Mouse (Mus musculus) stomach, postnatal 0 days (tissue): Measurements from ENCODE around the gene Rap1gap2. TPM values are rescaled to one million over a fixed set of nuclear protein-coding genes. Genes with fewer than 3 reads are reported as not detected.

ENCODE experiments used
- ATAC-seq: fragments of 200-750 bp; cut with Nextera tagmentation; 2 replicates; pipeline ENCODE4 v1.8.0; 2017; ENCODE audit not compliant: low FRiP score, low TSS enrichment
- DNase-seq: peaks from one replicate; pipeline ENCODE4 v3.0.0-alpha.2; 2016; ENCODE audit warnings: low spot score
- H3K27ac ChIP-seq: fragments of 300-500 bp; sonication (generic); replicated peaks from 2 replicates; pipeline ENCODE4 v1.5.1; 2014; ENCODE audit warnings: mild to moderate bottlenecking, control low read depth
- H3K27me3 ChIP-seq: fragments of 300-500 bp; sonication (generic); 2 replicates; pipeline ENCODE4 v1.6.1; 2014; ENCODE audit warnings: low read length; ENCODE audit not compliant: control insufficient read depth, insufficient read depth
- H3K36me3 ChIP-seq: fragments of 300-500 bp; sonication (generic); 2 replicates; pipeline ENCODE4 v1.6.1; 2014; ENCODE audit warnings: low read length, mixed read lengths; ENCODE audit not compliant: control insufficient read depth, insufficient read depth
- H3K4me1 ChIP-seq: fragments of 300-500 bp; sonication (generic); replicated peaks from 2 replicates; pipeline ENCODE4 v1.6.1; 2014; ENCODE audit warnings: antibody characterized with exemption; ENCODE audit not compliant: control insufficient read depth, insufficient read depth
- H3K4me2 ChIP-seq: fragments of 300-500 bp; sonication (generic); replicated peaks from 2 replicates; pipeline ENCODE4 v1.6.1; 2014; ENCODE audit warnings: low read depth, mild to moderate bottlenecking, control low read depth, moderate library complexity
- H3K4me3 ChIP-seq: fragments of 300-500 bp; sonication (generic); 2 replicates; pipeline ENCODE4 v1.5.1; 2014; ENCODE audit warnings: low read depth, low read length, control low read depth
- H3K9ac ChIP-seq: fragments of 300-500 bp; sonication (generic); 2 replicates; pipeline ENCODE4 v1.6.1; 2014; ENCODE audit warnings: mild to moderate bottlenecking, low read length, control low read depth, mixed read lengths
- H3K9me3 ChIP-seq: fragments of 300-500 bp; sonication (generic); 2 replicates; pipeline ENCODE4 v1.6.1; 2016; ENCODE audit warnings: low read length; ENCODE audit not compliant: control insufficient read depth
- CTCF ChIP-seq: IDR thresholded peaks from 2 replicates; pipeline ENCODE4 v1.5.1; 2016; ENCODE audit warnings: antibody characterized with exemption, low read depth, mild to moderate bottlenecking, moderate library complexity
- EP300 ChIP-seq: optimal IDR thresholded peaks from 2 replicates; pipeline ENCODE3; 2016; ENCODE audit warnings: antibody characterized with exemption
- WGBS: fragments of 180-500 bp; shearing (Covaris S2); extraction: QIAGEN DNeasy Blood & Tissue Kit; methylation state at CpG from one replicate; pipeline ENCODE4 v1.1.7; 2014; 5-methylcytosine and 5-hydroxymethylcytosine counted together
- polyA plus RNA-seq: library from polyadenylated mRNA; unstranded; fragments of >200 nt; fragmentation: Nextera tagmentation; extraction: Ambion mirVana; gene quantifications from 2 replicates; pipeline ENCODE4 v1.2.1, GENCODE M21; 2015

The Rap1gap2 gene
- polyA plus RNA-seq, 1 experiment from 2014 or later = 7.6 TPM

DNA sequence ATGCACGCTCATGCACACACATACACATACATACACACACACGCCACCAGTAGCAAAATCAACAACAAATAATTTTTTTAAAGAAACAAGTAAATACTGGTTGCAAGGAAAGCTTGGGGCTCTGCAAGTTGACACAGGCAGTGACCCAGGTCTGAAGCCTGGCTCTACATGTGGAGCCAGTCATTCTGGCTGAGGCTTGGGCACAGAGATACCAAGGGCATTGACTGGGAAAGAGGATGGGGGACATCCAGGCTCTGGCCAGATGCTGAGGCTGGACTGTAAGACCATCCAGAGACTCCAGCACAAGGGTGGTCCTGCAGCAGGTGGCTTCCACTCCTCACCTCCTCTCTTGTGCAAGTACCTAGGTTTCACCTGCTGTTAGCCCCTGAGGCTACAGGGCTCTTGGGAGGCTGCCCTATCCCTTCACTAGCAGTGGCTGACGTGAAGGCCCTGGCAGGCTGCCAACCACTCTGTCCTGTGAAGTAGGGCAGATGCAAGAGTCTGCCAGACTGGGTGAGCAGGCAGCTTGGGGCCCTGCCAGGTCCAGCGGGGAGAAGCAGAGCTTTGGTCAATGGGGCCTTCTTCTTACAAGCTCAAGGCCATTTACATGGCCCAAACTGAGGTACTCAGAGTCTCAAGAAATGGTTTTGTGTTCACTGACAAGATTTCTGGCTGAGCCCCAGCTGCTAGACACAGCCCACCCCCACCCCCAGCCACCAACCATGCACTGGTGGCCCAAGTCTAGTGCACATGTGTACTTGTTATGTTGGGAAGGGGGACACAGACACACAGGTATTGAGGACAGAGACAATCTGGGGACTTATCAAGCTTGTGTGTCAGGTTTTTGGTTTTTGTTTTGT lies 201.9 kb downstream of the Rap1gap2 start:
- peak overlapping the region; percentile 67; the same call in 1 of the 2 replicates for H3K27ac ChIP-seq
- no peaks in the 10 kb centered on the region for H3K36me3 ChIP-seq
- no peaks in the 10 kb centered on the region for H3K27me3 ChIP-seq
- no peaks in the 10 kb centered on the region for H3K9me3 ChIP-seq
- 40% methylated on average over 4 of the region's 4 CpGs for WGBS
- ATAC-seq (peak; percentile 84), DNase-seq (peak; percentile 94)
- TF ChIP-seq CTCF (no peak), EP300 (no peak)
- H3K4me1 ChIP-seq = peaks cover 7% of the 10 kb centered on the region
- H3K9ac ChIP-seq = no peak overlapping the region
- no peak overlapping the region for H3K4me3 ChIP-seq
- no peak overlapping the region for H3K4me2 ChIP-seq

DNA sequence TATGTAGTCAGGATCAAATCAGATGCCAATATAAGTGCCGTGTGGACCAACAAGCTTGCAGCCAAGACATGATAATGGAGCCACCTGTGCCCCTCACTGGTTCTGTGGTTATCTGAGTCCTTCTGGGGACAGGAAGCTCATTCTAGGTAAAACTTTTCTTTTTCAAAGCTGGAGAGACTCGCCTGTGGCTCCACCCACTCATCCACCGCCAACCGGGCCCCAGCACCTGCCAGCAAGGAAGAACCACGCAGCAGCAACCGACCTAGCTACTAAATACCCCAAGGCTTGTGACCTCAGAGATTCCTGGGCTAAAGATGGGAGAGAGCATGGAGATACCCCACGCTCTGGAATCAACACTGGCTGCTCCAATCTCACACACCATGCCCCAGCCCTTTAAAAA lies 205.5 kb downstream of the Rap1gap2 start:
- Histone ChIP-seq H3K9me3 (no peaks in the 10 kb centered on the region), H3K4me2 (no peak overlapping the region), H3K36me3 (no peaks in the 10 kb centered on the region), H3K4me1 (peaks cover 7% of the 10 kb centered on the region), H3K9ac (no peak overlapping the region), H3K4me3 (no peak overlapping the region), H3K27me3 (no peaks in the 10 kb centered on the region), H3K27ac (no peak overlapping the region)
- TF ChIP-seq CTCF = no peak
- DNase-seq (no peak), ATAC-seq (no peak)
- WGBS = 72% methylated on average over 7 of the region's 7 CpGs

DNA sequence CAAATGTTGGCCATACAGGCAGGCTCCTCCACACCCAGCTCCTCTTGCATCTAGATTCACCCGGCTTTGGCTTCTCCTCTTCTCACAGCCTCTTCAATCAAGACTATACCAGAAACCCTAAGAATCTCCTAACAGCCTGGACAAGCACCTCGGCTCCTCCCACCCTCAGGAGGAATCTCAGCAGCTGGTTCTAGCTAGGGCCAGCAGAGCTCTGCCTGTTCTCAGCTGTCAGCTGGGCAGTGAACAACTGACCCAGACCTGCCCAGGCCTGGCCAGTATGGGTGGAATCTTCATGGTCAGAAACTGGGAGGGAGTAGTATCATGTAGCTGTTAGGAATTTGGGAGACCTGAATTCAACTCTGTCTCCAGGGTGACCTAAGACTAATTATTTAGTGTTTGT lies 206.5 kb downstream of the Rap1gap2 start:
- H3K4me3 ChIP-seq = no peak overlapping the region
- H3K27me3 ChIP-seq = no peaks in the 10 kb centered on the region
- no peaks in the 10 kb centered on the region for H3K9me3 ChIP-seq
- DNase-seq = no peak
- WGBS = 46% methylated on average over 2 of the region's 2 CpGs
- no peaks in the 10 kb centered on the region for H3K36me3 ChIP-seq
- H3K27ac ChIP-seq = no peak overlapping the region
- H3K4me2 ChIP-seq = no peak overlapping the region
- H3K4me1 ChIP-seq = peaks cover 2% of the 10 kb centered on the region; the same call in 1 of the 2 replicates
- ATAC-seq = no peak
- no peak overlapping the region for H3K9ac ChIP-seq
- TF ChIP-seq EP300 (no peak), CTCF (no peak)

DNA sequence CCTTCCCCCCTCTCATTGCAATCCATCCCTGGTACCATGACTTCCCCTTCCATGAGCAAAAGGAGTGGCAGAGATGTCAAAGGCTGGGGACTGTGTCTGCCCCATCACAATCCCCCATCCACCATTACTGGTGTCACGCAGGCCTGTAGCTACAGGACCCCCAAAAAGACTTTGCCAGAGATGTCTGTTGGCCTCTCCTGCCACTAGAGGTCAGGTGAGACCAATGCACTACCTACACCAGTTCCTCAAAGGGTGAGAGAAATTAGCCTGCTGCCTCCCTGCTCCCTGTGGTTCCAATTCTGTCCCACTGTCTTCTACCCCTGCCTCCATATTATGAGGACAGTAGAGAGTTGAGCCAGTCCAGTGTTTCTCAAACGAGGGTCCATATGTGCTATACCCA lies 208.6 kb downstream of the Rap1gap2 start:
- Histone ChIP-seq H3K36me3 (no peaks in the 10 kb centered on the region; the same call in 1 of the 2 replicates), H3K4me3 (no peak overlapping the region), H3K4me2 (no peak overlapping the region), H3K27me3 (no peaks in the 10 kb centered on the region), H3K4me1 (no peaks in the 10 kb centered on the region), H3K27ac (no peak overlapping the region), H3K9me3 (no peaks in the 10 kb centered on the region), H3K9ac (no peak overlapping the region)
- WGBS = 38% methylated on average over 2 of the region's 2 CpGs
- ATAC-seq (no peak), DNase-seq (no peak)
- TF ChIP-seq EP300 (no peak), CTCF (peak; percentile 75)

DNA sequence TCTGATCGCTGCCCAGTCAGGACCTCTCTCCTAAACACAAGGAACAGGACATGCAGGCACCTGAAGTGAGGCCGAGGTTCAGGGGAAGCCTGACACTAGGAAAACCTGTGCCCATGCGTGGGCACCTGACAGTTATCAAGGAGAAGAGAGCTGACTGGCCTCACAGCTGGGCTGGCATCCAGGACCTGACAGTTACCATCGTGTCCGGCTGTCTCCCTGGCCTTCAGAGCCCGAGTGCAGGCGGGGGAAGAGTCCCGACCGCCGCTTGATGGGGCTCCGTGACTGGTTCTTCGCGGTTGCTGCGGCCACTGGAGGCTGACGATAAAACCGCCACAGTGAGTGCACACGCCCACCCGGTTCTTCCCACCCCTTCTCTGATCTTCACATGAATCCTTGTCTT lies 215.1 kb downstream of the Rap1gap2 start:
- no peak for ATAC-seq
- no peak overlapping the region for H3K4me3 ChIP-seq
- H3K9me3 ChIP-seq = no peaks in the 10 kb centered on the region
- DNase-seq = no peak
- H3K27me3 ChIP-seq = no peaks in the 10 kb centered on the region
- no peaks in the 10 kb centered on the region; the same call in 1 of the 2 replicates for H3K36me3 ChIP-seq
- no peak overlapping the region for H3K9ac ChIP-seq
- no peak for TF ChIP-seq CTCF
- no peak for TF ChIP-seq EP300
- no peak overlapping the region for H3K4me2 ChIP-seq
- H3K4me1 ChIP-seq = no peaks in the 10 kb centered on the region
- H3K27ac ChIP-seq = no peak overlapping the region
- WGBS = 85% methylated on average over 18 of the region's 18 CpGs

DNA sequence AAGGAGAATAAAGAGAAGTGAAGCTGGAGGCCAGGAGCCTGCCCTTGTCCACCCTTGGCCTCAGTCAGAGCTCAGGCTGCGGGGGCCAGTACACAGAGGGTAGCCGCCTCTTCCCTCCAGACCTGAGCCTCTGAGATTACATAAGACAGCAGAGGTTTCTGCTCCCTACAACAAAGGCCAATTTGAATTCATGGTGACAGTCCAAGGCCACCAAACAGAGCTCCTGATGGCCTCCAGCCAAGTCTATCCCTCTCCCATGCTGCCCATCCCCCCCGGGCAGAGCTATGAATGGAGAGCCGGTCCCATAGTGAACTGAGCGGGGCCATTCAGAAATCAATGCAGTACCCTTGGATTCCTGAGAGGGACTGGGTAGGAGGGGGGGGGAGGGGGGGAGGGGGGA lies 217.2 kb downstream of the Rap1gap2 start:
- no peak overlapping the region for H3K9ac ChIP-seq
- H3K27me3 ChIP-seq = no peaks in the 10 kb centered on the region
- ATAC-seq (no peak), DNase-seq (no peak)
- H3K9me3 ChIP-seq = no peaks in the 10 kb centered on the region
- no peaks in the 10 kb centered on the region; the same call in 1 of the 2 replicates for H3K36me3 ChIP-seq
- 79% methylated on average over 5 of the region's 5 CpGs for WGBS
- no peak overlapping the region for H3K4me2 ChIP-seq
- H3K27ac ChIP-seq = no peak overlapping the region
- no peak for TF ChIP-seq CTCF
- no peak for TF ChIP-seq EP300
- H3K4me1 ChIP-seq = no peaks in the 10 kb centered on the region
- no peak overlapping the region for H3K4me3 ChIP-seq
